11 mouse cellular contexts compared by ENCODE assay signal in genomic region chr12:44675003-44675402, GRCm38 (mm10).
DNase-seq lines count a peak whose midpoint lies in the region; ATAC-seq and TF ChIP-seq lines count a peak whose summit lies in the region.
"Had no signal": no experiment of that assay in that cellular context is flagged by ENCODE, and none has a peak within 500 bp of the region (broad histone marks: within the 10 kb centered on the region; RNA-seq: fewer than 3 reads in every experiment).

No protein-coding gene starts in this region.

- TF ChIP-seq CTCF in lung, adult 2 months (IDR thresholded peaks at IDR 0.05; ENCODE audit: insufficient read depth, low read length) = no peak

- H3K4me2 ChIP-seq in forebrain, embryonic 14.5 days (ENCODE audit: low read length) = no peak overlapping the region
- no peak overlapping the region for H3K4me2 ChIP-seq in forebrain, embryonic 12.5 days
- H3K4me2 ChIP-seq: liver, embryonic 13.5 days had no signal

- H3K27ac ChIP-seq in forebrain, embryonic 14.5 days (ENCODE audit: low read depth, low read length) = no peak overlapping the region
- no peak overlapping the region for H3K27ac ChIP-seq in forebrain, embryonic 12.5 days
- H3K27ac ChIP-seq: liver, embryonic 13.5 days had no signal

- H3K4me1 ChIP-seq in forebrain, embryonic 14.5 days (ENCODE audit: control insufficient read depth, insufficient read depth, low read length) = no peaks in the 10 kb centered on the region
- H3K4me1 ChIP-seq in forebrain, embryonic 12.5 days = no peaks in the 10 kb centered on the region
- no peaks in the 10 kb centered on the region for H3K4me1 ChIP-seq in lung, adult 2 months (ENCODE audit: control insufficient read depth, insufficient read depth, low read length)
- H3K4me1 ChIP-seq: liver, embryonic 13.5 days had no signal

- H3K36me3 ChIP-seq in forebrain, embryonic 14.5 days (ENCODE audit: control insufficient read depth, insufficient read depth, low read length) = no peaks in the 10 kb centered on the region
- no peaks in the 10 kb centered on the region for H3K36me3 ChIP-seq in forebrain, embryonic 12.5 days (replicated peaks)
- H3K36me3 ChIP-seq: liver, embryonic 13.5 days had no signal

- peak; percentile 22 for DNase-seq in forebrain, embryonic 14.5 days (ENCODE audit: low spot score)
- peak; percentile 1 for DNase-seq in lung, postnatal 14 days
- DNase-seq in lung, adult 2 months = no peak
- DNase-seq in cerebellum, postnatal 4 days (ENCODE audit: low spot score in 2 of 2) = peak; percentile 14 to 19
- no peak for DNase-seq in c-Kit-positive CD71-positive TER-119-positive erythroid progenitor cells, embryonic 14.5 days (ENCODE audit: low spot score)
- no peak for DNase-seq in adrenal gland, adult (ENCODE audit: inconsistent age in 2 of 2, low spot score in 1 of 2)
- DNase-seq: layer of hippocampus, adult 9-11 months; liver, embryonic 13.5 days; thymus, postnatal 14 days had no signal

- no peaks in the 10 kb centered on the region for H3K27me3 ChIP-seq in forebrain, embryonic 14.5 days (replicated peaks; ENCODE audit: control insufficient read depth, insufficient read depth, low read length)
- H3K27me3 ChIP-seq in forebrain, embryonic 12.5 days = no peaks in the 10 kb centered on the region
- H3K27me3 ChIP-seq: liver, embryonic 13.5 days had no signal

- no peak for TF ChIP-seq POLR2A in lung, adult 2 months (IDR thresholded peaks at IDR 0.05; ENCODE audit: borderline replicate concordance, extremely low read depth, low read depth, low read length)

- no peak overlapping the region for H3K4me3 ChIP-seq in forebrain, embryonic 14.5 days (ENCODE audit: low read depth, low read length)
- H3K4me3 ChIP-seq in forebrain, embryonic 12.5 days (replicated peaks) = no peak overlapping the region
- H3K4me3 ChIP-seq in lung, adult 2 months (replicated peaks; ENCODE audit: extremely low read depth, low read depth, low read length) = no peak overlapping the region
- H3K4me3 ChIP-seq: liver, embryonic 13.5 days had no signal

- ATAC-seq in forebrain, embryonic 14.5 days = no peak
- no peak for ATAC-seq in forebrain, embryonic 12.5 days (ENCODE audit: low FRiP score)
- ATAC-seq in megakaryocyte progenitor cell, adult 5-6 weeks (replicated peaks; ENCODE audit: poor library complexity) = 0 out of 2 replicates have a peak, but pooled peaks have one; percentile 42

- no peak overlapping the region for H3K9ac ChIP-seq in forebrain, embryonic 14.5 days (ENCODE audit: low read length)
- no peak overlapping the region for H3K9ac ChIP-seq in forebrain, embryonic 12.5 days
- H3K9ac ChIP-seq: liver, embryonic 13.5 days had no signal

- H3K9me3 ChIP-seq in forebrain, embryonic 14.5 days (replicated peaks; ENCODE audit: control insufficient read depth, low read length) = no peaks in the 10 kb centered on the region
- H3K9me3 ChIP-seq in forebrain, embryonic 12.5 days = no peaks in the 10 kb centered on the region
- H3K9me3 ChIP-seq: liver, embryonic 13.5 days had no signal

Comparison
In these comparisons a context has a peak if more than half of its experiments do, and no peak if none do; other contexts are left out.
1. DNase-seq: peak in forebrain, embryonic 14.5 days (single experiment), lung, postnatal 14 days (single experiment) and cerebellum, postnatal 4 days (2 of 2); none in lung, adult 2 months (single experiment), c-Kit-positive CD71-positive TER-119-positive erythroid progenitor cells, embryonic 14.5 days (single experiment) and adrenal gland, adult (0 of 2).